Mouse (Mus musculus): ENCODE measurements around the gene Bach2. TPM values are rescaled to one million over a fixed set of nuclear protein-coding genes. Genes with fewer than 3 reads are reported as not detected.

Bach2 gene
- polyA plus RNA-seq, 1 experiment, result 57.6 TPM

DNA sequence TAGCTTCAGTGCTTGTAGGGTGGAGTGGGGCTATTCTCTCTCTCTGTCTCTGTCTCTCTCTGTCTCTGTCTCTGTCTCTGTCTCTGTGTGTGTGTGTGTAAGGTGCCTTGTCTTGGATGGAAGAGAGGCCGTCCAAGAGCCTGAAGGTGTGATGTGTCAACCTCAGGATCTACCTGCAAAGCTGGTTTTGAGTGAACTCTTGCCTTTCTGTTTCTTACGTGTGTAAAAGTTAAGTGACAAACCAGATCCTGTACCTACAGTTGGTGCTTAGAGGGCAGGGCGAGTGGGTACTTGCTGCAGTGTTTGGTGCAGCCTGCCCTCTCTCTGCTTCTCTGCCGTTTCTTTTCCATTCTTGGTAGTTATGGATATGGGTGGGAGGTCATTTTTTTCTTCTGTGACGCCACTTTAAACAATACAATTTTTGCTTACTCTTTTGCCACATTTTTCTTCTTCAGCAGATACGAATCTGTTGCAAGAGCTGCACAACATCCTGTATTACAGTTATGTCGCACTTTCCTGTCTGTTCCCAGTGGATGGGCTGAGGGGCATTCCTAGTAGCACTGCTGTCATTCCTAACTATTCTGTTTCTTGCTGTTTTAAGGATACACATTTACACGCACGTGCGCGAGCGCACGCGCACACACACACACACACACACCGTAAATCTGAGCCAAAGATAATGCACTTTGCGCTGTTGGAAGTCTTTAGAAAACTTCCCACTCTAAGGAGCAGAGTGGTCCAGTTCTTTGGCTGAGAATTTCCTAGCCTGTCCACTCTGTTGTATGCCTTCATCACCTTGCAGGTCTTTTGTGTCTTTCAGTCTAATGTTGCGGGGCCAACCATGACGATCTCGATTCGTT lies 24.5 kb downstream of the Bach2 start:
- 75% methylated on average over 20 of the region's 20 CpGs for WGBS
- Histone ChIP-seq H3K27ac (ENCODE audit: control insufficient read depth, insufficient read depth, low read depth, low read length, poor library complexity) (no peak overlapping the region), H3K4me3 (replicated peaks; ENCODE audit: control insufficient read depth, low read depth, low read length) (no peak overlapping the region), H3K4me1 (ENCODE audit: control insufficient read depth, insufficient read depth, low read length) (peaks cover 2% of the 10 kb centered on the region; the same call in 1 of the 2 replicates)
- TF ChIP-seq CTCF (IDR thresholded peaks at IDR 0.05; ENCODE audit: control insufficient read depth, insufficient read depth, low read length) (no peak), POLR2A (IDR thresholded peaks at IDR 0.05; ENCODE audit: borderline replicate concordance, control insufficient read depth, low read depth, low read length) (no peak)

DNA sequence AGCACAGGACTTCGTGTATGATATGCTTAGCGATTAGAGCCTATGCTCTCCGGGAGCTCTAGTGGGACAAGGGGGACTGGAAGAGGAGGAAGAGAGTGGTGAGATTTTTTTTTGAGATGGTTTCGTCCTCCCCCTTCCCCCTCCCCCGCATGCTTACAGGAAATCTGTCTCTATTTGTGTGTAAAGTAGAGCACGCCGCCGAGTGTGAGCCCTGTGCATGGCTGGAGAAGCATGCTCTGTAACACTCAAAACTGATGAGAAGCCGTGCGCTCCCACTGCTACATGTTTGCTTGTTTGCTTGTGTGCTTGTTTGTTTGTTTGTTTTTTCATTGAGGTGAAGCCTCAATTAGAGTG lies 25.1 kb downstream of the Bach2 start:
- WGBS, result 43% methylated on average over 10 of the region's 10 CpGs
- TF ChIP-seq CTCF (IDR thresholded peaks at IDR 0.05; ENCODE audit: control insufficient read depth, insufficient read depth, low read length), result no peak
- TF ChIP-seq POLR2A (IDR thresholded peaks at IDR 0.05; ENCODE audit: borderline replicate concordance, control insufficient read depth, low read depth, low read length), result no peak
- Histone ChIP-seq H3K4me1 (ENCODE audit: control insufficient read depth, insufficient read depth, low read length) (peaks cover 2% of the 10 kb centered on the region; the same call in 1 of the 2 replicates), H3K4me3 (replicated peaks; ENCODE audit: control insufficient read depth, low read depth, low read length) (no peak overlapping the region), H3K27ac (ENCODE audit: control insufficient read depth, insufficient read depth, low read depth, low read length, poor library complexity) (no peak overlapping the region)

DNA sequence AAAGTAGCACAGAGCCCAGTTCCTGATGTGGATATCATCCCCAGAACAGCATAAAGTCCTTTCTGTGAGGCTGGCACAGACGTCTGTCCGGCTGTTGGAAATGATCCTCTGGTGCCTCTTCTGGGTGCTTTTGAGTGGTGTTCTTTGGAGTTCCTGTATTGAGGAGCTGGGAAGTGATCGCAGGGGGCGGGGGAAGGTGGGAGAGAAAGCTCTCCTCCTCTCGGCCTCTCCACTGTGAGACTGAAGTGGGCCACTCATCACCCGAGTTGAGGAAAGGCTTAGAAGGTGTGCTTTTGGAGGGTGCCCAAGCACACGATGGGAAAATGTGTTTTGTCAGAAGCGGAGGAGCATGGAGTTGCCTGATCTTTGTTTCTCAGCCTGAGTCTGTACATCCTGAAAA lies 26.3 kb downstream of the Bach2 start:
- H3K4me1 ChIP-seq (ENCODE audit: control insufficient read depth, insufficient read depth, low read length), result peaks cover 2% of the 10 kb centered on the region; the same call in 1 of the 2 replicates
- H3K27ac ChIP-seq (ENCODE audit: control insufficient read depth, insufficient read depth, low read depth, low read length, poor library complexity), result no peak overlapping the region
- 84% methylated on average over 8 of the region's 8 CpGs for WGBS
- no peak overlapping the region for H3K4me3 ChIP-seq (replicated peaks; ENCODE audit: control insufficient read depth, low read depth, low read length)
- no peak for TF ChIP-seq CTCF (IDR thresholded peaks at IDR 0.05; ENCODE audit: control insufficient read depth, insufficient read depth, low read length)
- TF ChIP-seq POLR2A (IDR thresholded peaks at IDR 0.05; ENCODE audit: borderline replicate concordance, control insufficient read depth, low read depth, low read length), result no peak

DNA sequence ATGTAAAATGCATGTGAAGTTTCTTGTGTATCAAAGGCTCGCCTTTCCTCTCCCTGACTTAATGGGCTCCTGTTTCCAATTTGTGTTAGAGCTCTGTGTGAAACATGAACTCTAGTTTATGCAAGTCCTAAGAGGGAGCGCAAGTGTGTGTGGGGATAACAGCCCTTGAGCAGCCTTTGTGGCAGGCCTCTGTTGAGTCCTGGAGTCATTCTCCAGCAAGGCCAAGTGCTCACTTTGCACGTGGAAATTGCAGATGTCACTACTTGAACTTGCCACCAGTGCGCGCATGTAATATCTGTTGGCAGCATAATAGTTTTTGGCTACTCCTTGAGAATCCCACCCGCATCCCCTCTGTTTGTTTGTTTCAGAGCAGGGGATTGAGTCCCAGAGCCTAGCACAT lies 28.1 kb downstream of the Bach2 start:
- no peak overlapping the region for H3K4me3 ChIP-seq (replicated peaks; ENCODE audit: control insufficient read depth, low read depth, low read length)
- H3K4me1 ChIP-seq (ENCODE audit: control insufficient read depth, insufficient read depth, low read length), result peaks cover 2% of the 10 kb centered on the region; the same call in 1 of the 2 replicates
- WGBS, result 87% methylated on average over 6 of the region's 6 CpGs
- no peak overlapping the region for H3K27ac ChIP-seq (ENCODE audit: control insufficient read depth, insufficient read depth, low read depth, low read length, poor library complexity)
- TF ChIP-seq POLR2A (IDR thresholded peaks at IDR 0.05; ENCODE audit: borderline replicate concordance, control insufficient read depth, low read depth, low read length) (no peak), CTCF (IDR thresholded peaks at IDR 0.05; ENCODE audit: control insufficient read depth, insufficient read depth, low read length) (no peak)

DNA sequence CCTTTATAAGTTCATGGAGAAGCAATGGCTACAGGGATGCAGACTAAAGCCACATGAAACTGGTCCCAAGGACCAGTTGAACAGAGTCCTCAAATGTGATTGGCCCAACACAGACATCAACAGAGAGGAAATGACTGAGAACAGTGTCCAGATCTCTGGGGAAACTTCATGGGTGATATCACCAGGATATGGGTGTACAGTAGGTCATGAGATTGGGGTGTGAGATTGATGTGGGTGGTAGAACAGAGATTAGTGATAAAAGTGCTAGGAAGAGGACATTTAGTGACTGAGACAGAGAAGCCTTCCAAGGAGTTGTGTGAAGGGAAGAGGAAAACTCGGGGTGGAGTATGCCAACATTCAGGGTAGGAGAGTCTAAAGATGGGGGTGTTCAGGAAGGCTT lies 29.4 kb downstream of the Bach2 start:
- Histone ChIP-seq H3K27ac (ENCODE audit: control insufficient read depth, insufficient read depth, low read depth, low read length, poor library complexity) (no peak overlapping the region), H3K4me3 (replicated peaks; ENCODE audit: control insufficient read depth, low read depth, low read length) (no peak overlapping the region), H3K4me1 (ENCODE audit: control insufficient read depth, insufficient read depth, low read length) (peaks cover 2% of the 10 kb centered on the region; the same call in 1 of the 2 replicates)
- WGBS, result 65% methylated on average over 1 of the region's 1 CpGs
- no peak for TF ChIP-seq POLR2A (IDR thresholded peaks at IDR 0.05; ENCODE audit: borderline replicate concordance, control insufficient read depth, low read depth, low read length)
- TF ChIP-seq CTCF (IDR thresholded peaks at IDR 0.05; ENCODE audit: control insufficient read depth, insufficient read depth, low read length), result no peak

DNA sequence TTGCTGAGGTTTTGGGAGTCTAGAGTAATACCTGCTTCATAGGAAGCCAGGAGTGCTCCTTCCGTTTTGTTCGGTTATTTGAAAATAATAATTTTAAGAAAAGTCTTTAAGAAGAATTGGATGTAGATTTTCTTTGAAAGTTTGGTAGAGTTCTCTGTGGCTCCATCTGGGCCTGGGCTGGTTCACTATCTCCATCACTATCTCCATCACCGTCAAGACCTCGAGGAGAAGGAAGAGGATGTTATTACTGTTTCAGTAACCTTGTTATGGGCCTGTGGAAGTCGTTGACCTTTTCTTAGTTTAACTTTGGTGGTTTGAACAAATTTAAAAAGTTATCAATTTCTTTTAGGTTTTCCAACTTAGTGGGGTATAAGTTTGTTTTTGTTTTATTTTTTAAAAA lies 33.8 kb downstream of the Bach2 start:
- peaks cover 1% of the 10 kb centered on the region for H3K4me1 ChIP-seq (ENCODE audit: control insufficient read depth, insufficient read depth, low read length)
- no peak overlapping the region for H3K27ac ChIP-seq (ENCODE audit: control insufficient read depth, insufficient read depth, low read depth, low read length, poor library complexity)
- TF ChIP-seq CTCF (IDR thresholded peaks at IDR 0.05; ENCODE audit: control insufficient read depth, insufficient read depth, low read length), result no peak
- WGBS, result 72% methylated on average over 5 of the region's 5 CpGs
- no peak overlapping the region for H3K4me3 ChIP-seq (replicated peaks; ENCODE audit: control insufficient read depth, low read depth, low read length)

DNA sequence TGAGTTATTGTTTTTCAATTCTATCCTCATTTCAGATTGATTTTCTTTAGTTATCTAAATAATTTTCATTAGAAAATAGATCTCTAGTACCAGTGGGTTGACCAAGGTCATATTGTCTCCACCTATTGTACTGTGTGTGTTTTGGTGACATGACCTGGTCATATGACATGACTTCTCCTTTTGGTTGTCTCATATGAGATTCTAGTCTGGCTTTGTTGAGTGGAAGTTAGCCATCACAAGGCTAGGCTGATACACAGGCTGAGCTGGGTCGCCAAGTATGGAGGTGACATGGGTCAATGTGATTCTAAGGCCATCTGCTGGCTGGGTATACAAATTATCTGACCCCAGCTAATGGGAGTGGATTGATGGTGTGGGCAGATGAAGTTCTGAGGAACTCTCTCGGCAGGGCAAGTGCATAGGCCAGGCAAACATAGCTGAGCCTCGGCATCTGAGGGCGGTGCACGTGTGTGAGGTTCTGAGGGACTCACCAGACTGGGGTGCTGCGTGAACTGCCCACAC lies 36.2 kb downstream of the Bach2 start:
- H3K4me3 ChIP-seq (replicated peaks; ENCODE audit: control insufficient read depth, low read depth, low read length), result no peak overlapping the region
- H3K27ac ChIP-seq (ENCODE audit: control insufficient read depth, insufficient read depth, low read depth, low read length, poor library complexity), result no peak overlapping the region
- 78% methylated on average over 6 of the region's 6 CpGs for WGBS
- no peak for TF ChIP-seq CTCF (IDR thresholded peaks at IDR 0.05; ENCODE audit: control insufficient read depth, insufficient read depth, low read length)
- TF ChIP-seq POLR2A (IDR thresholded peaks at IDR 0.05; ENCODE audit: borderline replicate concordance, control insufficient read depth, low read depth, low read length), result no peak
- H3K4me1 ChIP-seq (ENCODE audit: control insufficient read depth, insufficient read depth, low read length), result peaks cover 1% of the 10 kb centered on the region

DNA sequence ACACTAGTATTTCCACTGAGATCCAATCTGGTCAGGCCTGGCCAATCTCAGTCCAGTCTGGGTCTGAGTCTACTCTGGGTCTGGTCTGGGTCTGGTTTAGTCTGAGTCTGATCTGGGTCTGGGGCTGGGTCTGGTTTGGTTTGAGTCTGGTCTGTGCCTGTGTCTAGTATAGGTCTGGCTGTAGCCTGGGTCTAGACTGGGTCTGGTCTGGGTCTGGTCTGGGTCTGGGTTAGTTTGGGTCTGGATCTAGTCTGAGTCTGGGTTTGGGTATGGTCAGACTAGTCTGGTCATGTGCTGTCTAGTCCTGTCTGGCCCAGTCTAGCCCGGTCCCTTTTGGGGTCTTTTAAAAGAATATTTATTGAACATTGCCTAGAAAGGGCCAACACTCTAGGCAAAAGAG lies 41.2 kb downstream of the Bach2 start:
- Histone ChIP-seq H3K4me3 (replicated peaks; ENCODE audit: control insufficient read depth, low read depth, low read length) (no peak overlapping the region), H3K4me1 (ENCODE audit: control insufficient read depth, insufficient read depth, low read length) (peaks cover 3% of the 10 kb centered on the region), H3K27ac (ENCODE audit: control insufficient read depth, insufficient read depth, low read depth, low read length, poor library complexity) (no peak overlapping the region)
- WGBS, result 93% methylated on average over 1 of the region's 1 CpGs
- no peak for TF ChIP-seq POLR2A (IDR thresholded peaks at IDR 0.05; ENCODE audit: borderline replicate concordance, control insufficient read depth, low read depth, low read length)
- TF ChIP-seq CTCF (IDR thresholded peaks at IDR 0.05; ENCODE audit: control insufficient read depth, insufficient read depth, low read length), result no peak
